13 mouse cellular contexts compared by ENCODE assay signal in genomic region chr10:67454149-67454548, GRCm38 (mm10).
A peak's percentile ranks its signal among the peaks of the same experiment; 100 is the strongest.
DNase-seq lines count a peak whose midpoint lies in the region; ATAC-seq lines count a peak whose summit lies in the region.
"Had no signal": no experiment of that assay in that cellular context is flagged by ENCODE, and none has a peak within 500 bp of the region (broad histone marks: within the 10 kb centered on the region; RNA-seq: fewer than 3 reads in every experiment).

No protein-coding gene starts in this region.

- no peaks in the 10 kb centered on the region for H3K36me3 ChIP-seq in kidney, embryonic 14.5 days (ENCODE audit: control insufficient read depth, insufficient read depth, low read length)
- H3K36me3 ChIP-seq: embryonic facial prominence, embryonic 12.5 days; midbrain, embryonic 12.5 days had no signal

- peak; percentile 71; the same call in 1 of the 2 replicates for ATAC-seq in kidney, embryonic 14.5 days (ENCODE audit: low FRiP score, low TSS enrichment)
- ATAC-seq in CD4-positive, CD25-positive, alpha-beta regulatory T cell, adult 4 months, result no peak
- ATAC-seq: forebrain, postnatal 0 days had no signal

- H3K4me2 ChIP-seq in kidney, embryonic 14.5 days (replicated peaks; ENCODE audit: low read depth, low read length), result no peak overlapping the region
- H3K4me2 ChIP-seq: embryonic facial prominence, embryonic 12.5 days; midbrain, embryonic 12.5 days had no signal

- DNase-seq in ZHBTc4 (ENCODE audit: low read depth, low spot score), result peak; percentile 15
- peak; percentile 47 for DNase-seq in embryo, embryonic 10.5 days (ENCODE audit: low spot score)
- DNase-seq in kidney, postnatal 4 days, result peak; percentile 34 to 55
- DNase-seq in cerebellum, adult 18-20 months, result no peak
- no peak for DNase-seq in left cerebral cortex, adult 11 months (ENCODE audit: low spot score)
- DNase-seq: cerebellum, postnatal 14 days; forebrain, postnatal 0 days; lung, adult 18-20 months had no signal

- no peak overlapping the region for H3K4me3 ChIP-seq in kidney, embryonic 14.5 days (ENCODE audit: low read length)
- H3K4me3 ChIP-seq: embryonic facial prominence, embryonic 12.5 days; left cerebral cortex, adult 2 months; midbrain, embryonic 12.5 days had no signal

- WGBS in kidney, embryonic 14.5 days, result 18% methylated on average over 7 of the region's 7 CpGs

- H3K4me1 ChIP-seq in kidney, embryonic 14.5 days (ENCODE audit: control insufficient read depth, insufficient read depth, low read length), result no peaks in the 10 kb centered on the region
- H3K4me1 ChIP-seq: embryonic facial prominence, embryonic 12.5 days had no signal

- H3K9me3 ChIP-seq in kidney, embryonic 14.5 days (ENCODE audit: control insufficient read depth, low read length), result no peaks in the 10 kb centered on the region
- H3K9me3 ChIP-seq: embryonic facial prominence, embryonic 12.5 days had no signal

- H3K27ac ChIP-seq in kidney, embryonic 14.5 days (ENCODE audit: low read depth, low read length), result no peak overlapping the region
- H3K27ac ChIP-seq: embryonic facial prominence, embryonic 12.5 days; left cerebral cortex, adult 2 months; midbrain, embryonic 12.5 days had no signal

- H3K27me3 ChIP-seq in kidney, embryonic 14.5 days (ENCODE audit: control insufficient read depth, insufficient read depth, low read length), result no peaks in the 10 kb centered on the region
- H3K27me3 ChIP-seq: embryonic facial prominence, embryonic 12.5 days; midbrain, embryonic 12.5 days had no signal

- H3K9ac ChIP-seq in kidney, embryonic 14.5 days (ENCODE audit: low read depth, low read length), result no peak overlapping the region
- H3K9ac ChIP-seq: embryonic facial prominence, embryonic 12.5 days; forebrain, postnatal 0 days; midbrain, embryonic 12.5 days had no signal

Comparison
In these comparisons a context has a peak if more than half of its experiments do, and no peak if none do; other contexts are left out.
1. DNase-seq: peak in ZHBTc4 (single experiment), embryo, embryonic 10.5 days (single experiment) and kidney, postnatal 4 days (2 of 2); none in cerebellum, adult 18-20 months (0 of 2) and left cerebral cortex, adult 11 months (single experiment).